Mouse (Mus musculus) C2C12 (cell line): ENCODE data around the gene Susd1. TPM values are rescaled to one million over a fixed set of nuclear protein-coding genes. Genes with fewer than 3 reads are reported as not detected.

Source experiments
- H3K27me3 ChIP-seq: one replicate; pipeline ENCODE4 v1.6.1; 2011; ENCODE audit not compliant: control insufficient read depth, insufficient read depth, insufficient read length
- H3K36me3 ChIP-seq: one replicate; pipeline ENCODE4 v1.6.1; 2011; ENCODE audit not compliant: control insufficient read depth, insufficient read depth
- H3K4me3 ChIP-seq: one replicate; pipeline ENCODE4 v1.5.1; 2011; ENCODE audit warnings: mild to moderate bottlenecking, control low read depth; ENCODE audit not compliant: poor library complexity, insufficient read depth, severe bottlenecking
- H3K79me2 ChIP-seq: one replicate; pipeline ENCODE4 v1.6.1; 2011; ENCODE audit not compliant: control insufficient read depth, insufficient read depth
- H3K79me3 ChIP-seq: one replicate; pipeline ENCODE4 v1.6.1; 2011; ENCODE audit warnings: low read depth, control low read depth
- H3ac ChIP-seq: one replicate; pipeline ENCODE3; 2011; ENCODE audit warnings: low read depth; ENCODE audit not compliant: control insufficient read depth, insufficient read length
- CEBPB ChIP-seq: IDR thresholded peaks from one replicate; pipeline ENCODE4 v1.6.1; 2011; ENCODE audit warnings: low read depth, mild to moderate bottlenecking, control low read depth, moderate library complexity
- CTCF ChIP-seq: IDR thresholded peaks from one replicate; pipeline ENCODE4 v1.5.1; 2011; ENCODE audit not compliant: control insufficient read depth, insufficient read depth, insufficient read length
- FOSL1 ChIP-seq: IDR thresholded peaks from one replicate; pipeline ENCODE4 v1.8.0; 2011; ENCODE audit warnings: mild to moderate bottlenecking, low read length; ENCODE audit not compliant: poor library complexity, insufficient read depth, severe bottlenecking
- MAX ChIP-seq: IDR thresholded peaks from one replicate; pipeline ENCODE4 v1.6.1; 2011; ENCODE audit warnings: mild to moderate bottlenecking, control low read depth
- MYOD1 ChIP-seq: IDR thresholded peaks from one replicate; pipeline ENCODE4 v1.6.1; 2011; ENCODE audit warnings: low read depth; ENCODE audit not compliant: control insufficient read depth, insufficient read length
- MYOG ChIP-seq: IDR thresholded peaks from one replicate; pipeline ENCODE4 v1.6.1; 2011; ENCODE audit not compliant: control insufficient read depth, insufficient read length; ENCODE audit errors: extremely low read depth
- USF1 ChIP-seq: IDR thresholded peaks from one replicate; pipeline ENCODE4 v1.6.1; 2011; ENCODE audit warnings: low read depth, mild to moderate bottlenecking, control low read depth, moderate library complexity
- polyA plus RNA-seq: library from polyadenylated mRNA; unstranded; fragments of >200 nt; fragmentation: generic; extraction: Trizol; gene quantifications from one replicate; pipeline ENCODE4 v1.2.1, GENCODE M21; 2012; ENCODE audit warnings: missing spikeins

Gene Susd1
- polyA plus RNA-seq, 1 experiment: 1.5 TPM

DNA sequence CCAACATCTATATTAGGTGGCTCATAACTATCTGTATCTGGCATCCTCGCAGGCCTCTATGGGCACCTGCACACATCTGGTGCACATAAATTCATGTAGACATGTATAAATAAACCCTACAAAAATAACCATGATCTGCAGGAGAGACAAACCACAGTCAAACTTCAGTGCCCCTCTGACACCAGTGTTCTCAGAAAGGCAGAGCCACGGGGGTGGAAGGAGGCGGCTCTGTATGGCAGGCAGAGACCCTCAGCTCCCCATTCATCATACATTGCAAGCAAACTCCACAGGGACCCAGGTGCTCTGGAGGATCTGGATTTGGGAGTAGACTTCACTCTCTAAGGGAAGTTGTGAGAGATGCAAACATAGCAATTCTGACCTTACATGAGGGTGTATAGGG, 6.6 kb upstream of the Susd1 start:
- no peaks in the 10 kb centered on the region for H3K36me3 ChIP-seq
- H3K79me2 ChIP-seq: no peaks in the 10 kb centered on the region
- H3K4me3 ChIP-seq: no peak overlapping the region
- H3ac ChIP-seq: no peak overlapping the region
- H3K27me3 ChIP-seq: no peaks in the 10 kb centered on the region
- TF ChIP-seq CEBPB (no peak), MAX (no peak), MYOD1 (no peak), USF1 (no peak), CTCF (no peak), MYOG (no peak), FOSL1 (no peak)
- H3K79me3 ChIP-seq: no peaks in the 10 kb centered on the region

DNA sequence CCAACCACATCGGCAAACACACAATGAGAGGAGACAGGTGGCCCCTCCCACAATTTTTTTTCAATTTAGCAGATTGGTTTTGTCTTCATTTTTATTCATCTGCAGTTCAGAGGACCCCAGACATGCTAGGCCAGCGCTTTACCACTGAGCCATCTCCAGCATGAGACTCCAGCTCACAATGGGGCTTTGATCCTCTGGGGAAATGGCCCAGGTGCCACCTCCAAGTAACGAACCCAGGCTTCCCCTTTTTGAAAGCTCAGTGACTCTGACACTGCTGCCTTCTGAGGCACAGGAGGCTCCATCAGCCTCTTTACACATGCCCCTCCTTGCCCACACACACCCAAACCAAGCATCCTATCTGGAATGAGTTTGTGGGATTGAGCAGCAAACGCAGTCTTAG, 5.7 kb upstream of the Susd1 start:
- TF ChIP-seq MYOD1: no peak
- Histone ChIP-seq H3ac (no peak overlapping the region), H3K79me2 (no peaks in the 10 kb centered on the region), H3K79me3 (no peaks in the 10 kb centered on the region), H3K36me3 (no peaks in the 10 kb centered on the region), H3K4me3 (no peak overlapping the region), H3K27me3 (no peaks in the 10 kb centered on the region)

DNA sequence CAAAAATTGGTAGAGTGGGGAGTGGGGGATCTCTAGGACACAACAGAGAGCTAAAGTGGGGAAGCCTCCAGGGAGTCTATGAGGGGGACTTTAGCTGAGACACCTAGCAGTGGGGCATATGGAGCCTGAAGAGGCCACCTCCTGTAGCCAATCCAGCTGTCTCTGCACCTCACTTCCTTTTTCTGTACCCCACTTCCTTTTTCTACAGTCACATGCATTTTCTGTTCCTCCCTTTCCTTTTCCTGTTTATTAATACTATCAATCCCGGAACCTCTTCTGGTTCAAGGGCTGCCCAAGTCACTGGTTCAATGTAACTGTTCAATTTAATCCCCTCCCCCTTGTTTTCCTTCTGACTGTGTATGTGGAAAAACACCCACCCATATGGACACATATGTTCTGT, 2.8 kb upstream of the Susd1 start:
- Histone ChIP-seq H3K4me3 (no peak overlapping the region), H3K36me3 (no peaks in the 10 kb centered on the region), H3K79me2 (no peaks in the 10 kb centered on the region), H3K79me3 (no peaks in the 10 kb centered on the region), H3ac (no peak overlapping the region), H3K27me3 (peaks cover 19% of the 10 kb centered on the region)
- no peak for TF ChIP-seq MAX
- no peak for TF ChIP-seq USF1
- TF ChIP-seq FOSL1: no peak
- no peak for TF ChIP-seq MYOD1
- TF ChIP-seq CTCF: no peak
- no peak for TF ChIP-seq MYOG
- no peak for TF ChIP-seq CEBPB

DNA sequence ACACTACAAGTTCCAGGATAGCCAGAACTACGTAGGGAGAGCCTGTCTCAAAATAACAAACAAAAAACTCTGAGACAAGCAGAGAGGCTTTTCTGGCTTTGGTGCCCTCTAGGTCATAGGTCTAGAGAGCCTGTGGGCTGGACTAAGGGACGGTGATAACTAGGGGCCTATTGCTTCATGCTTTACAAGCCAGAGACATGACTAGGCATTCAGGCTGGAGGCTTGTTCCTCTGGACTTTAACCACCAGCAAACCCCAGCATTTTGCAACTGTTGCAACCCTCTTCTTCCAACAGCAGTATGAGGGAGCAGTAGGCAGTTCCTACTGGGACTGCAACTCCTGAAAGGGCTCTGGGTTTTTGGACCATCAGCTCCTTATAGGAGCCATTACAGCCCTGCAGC, 1.5 kb upstream of the Susd1 start:
- H3K27me3 ChIP-seq: peaks cover 22% of the 10 kb centered on the region
- no peaks in the 10 kb centered on the region for H3K79me3 ChIP-seq
- H3K79me2 ChIP-seq: no peaks in the 10 kb centered on the region
- no peaks in the 10 kb centered on the region for H3K36me3 ChIP-seq
- no peak overlapping the region for H3K4me3 ChIP-seq
- H3ac ChIP-seq: no peak overlapping the region
- TF ChIP-seq CTCF: no peak
- no peak for TF ChIP-seq MYOD1
- no peak for TF ChIP-seq FOSL1
- no peak for TF ChIP-seq CEBPB
- no peak for TF ChIP-seq MAX
- no peak for TF ChIP-seq MYOG

DNA sequence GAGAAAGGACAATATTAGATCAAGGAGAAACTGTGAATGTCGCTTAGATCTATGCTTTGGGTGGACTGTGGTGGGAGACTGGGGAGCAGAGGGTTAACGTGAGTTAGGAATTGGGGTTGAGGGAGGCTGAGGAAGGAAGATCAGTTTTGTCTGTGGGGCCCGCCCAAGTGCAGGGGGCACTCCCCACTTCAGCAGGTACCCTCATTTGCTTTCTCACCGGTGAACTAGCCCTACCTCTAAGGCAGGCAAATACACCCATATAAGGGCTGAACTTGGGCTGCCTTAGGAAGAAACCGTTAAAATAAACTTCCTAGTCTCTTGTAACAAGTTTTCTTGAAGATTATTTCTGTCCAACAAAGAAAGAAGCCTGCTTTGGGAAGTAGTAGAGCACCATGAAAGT, 608 bp upstream of the Susd1 start:
- H3K36me3 ChIP-seq: no peaks in the 10 kb centered on the region
- no peak overlapping the region for H3K4me3 ChIP-seq
- no peaks in the 10 kb centered on the region for H3K79me3 ChIP-seq
- TF ChIP-seq MYOG (no peak), CEBPB (no peak), USF1 (no peak), MYOD1 (no peak), CTCF (no peak), FOSL1 (no peak), MAX (no peak)
- no peak overlapping the region for H3ac ChIP-seq
- no peaks in the 10 kb centered on the region for H3K79me2 ChIP-seq
- peaks cover 22% of the 10 kb centered on the region for H3K27me3 ChIP-seq

DNA sequence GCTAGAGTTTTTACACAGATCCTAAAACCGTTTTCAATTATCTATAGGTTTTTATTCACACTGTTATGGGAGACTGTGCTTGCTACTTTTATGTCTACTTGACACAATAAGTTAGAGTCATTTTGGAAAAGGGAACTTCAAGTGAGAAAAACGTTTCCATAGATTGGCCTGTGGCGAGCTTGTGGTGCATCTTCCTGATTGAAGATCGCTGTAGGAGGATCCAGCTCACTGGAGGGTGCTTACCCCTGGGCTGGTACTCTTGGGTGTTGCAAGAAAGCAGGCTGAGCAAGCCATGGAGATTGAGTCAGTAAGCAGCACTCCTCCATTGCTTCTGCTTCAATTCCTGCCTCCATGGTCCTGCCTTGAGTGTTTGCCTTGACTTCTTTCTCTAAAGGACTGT, 2.5 kb downstream of the Susd1 start:
- Histone ChIP-seq H3ac (no peak overlapping the region), H3K36me3 (no peaks in the 10 kb centered on the region), H3K4me3 (no peak overlapping the region), H3K27me3 (peaks cover 22% of the 10 kb centered on the region), H3K79me2 (no peaks in the 10 kb centered on the region), H3K79me3 (no peaks in the 10 kb centered on the region)
- TF ChIP-seq MAX (no peak), MYOD1 (no peak), FOSL1 (no peak), CEBPB (no peak), USF1 (no peak), MYOG (no peak)
